Mouse (Mus musculus): Measurements from ENCODE around the gene Cdk14. TPM values are rescaled to one million over a fixed set of nuclear protein-coding genes. Genes with fewer than 3 reads are reported as not detected.
"Not testable (repeated sequence)": the region's sequence is repeated elsewhere in the genome, so short reads cannot be mapped to it uniquely, and the experiment has no call there.

The Cdk14 gene
- polyA plus RNA-seq, 1 experiment from 2014 or later: 23.5 TPM

DNA sequence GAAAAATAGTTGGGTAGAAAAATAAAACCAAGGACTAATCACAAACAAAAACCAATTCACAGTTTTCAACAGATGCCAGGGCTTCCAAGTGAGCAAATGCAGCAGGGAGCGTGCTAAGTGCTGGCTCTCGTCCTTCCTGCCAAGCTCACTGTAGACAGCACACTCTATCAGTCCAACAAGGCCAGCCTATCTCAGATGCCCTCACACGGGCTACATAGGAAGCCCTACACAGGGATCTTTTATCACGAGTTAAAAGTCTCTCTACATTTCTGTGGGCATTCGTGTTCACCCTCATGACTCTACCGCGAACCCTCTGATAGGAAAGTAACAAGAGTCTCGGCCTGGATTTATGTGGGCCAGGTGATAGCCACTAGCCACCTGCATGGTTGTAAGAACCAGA, 78.5 kb downstream of the Cdk14 start:
- WGBS: 88% methylated on average over 8 of the region's 8 CpGs
- Histone ChIP-seq H3K27me3 (ENCODE audit: control insufficient read depth, insufficient read depth, low read length) (no peaks in the 10 kb centered on the region), H3K27ac (ENCODE audit: low read depth, low read length) (no peak overlapping the region), H3K36me3 (ENCODE audit: control insufficient read depth, insufficient read depth, low read length) (no peaks in the 10 kb centered on the region), H3K4me2 (ENCODE audit: low read depth, low read length, severe bottlenecking) (no peak overlapping the region), H3K4me3 (ENCODE audit: low read depth, low read length) (no peak overlapping the region), H3K9ac (ENCODE audit: low read length) (no peak overlapping the region), H3K9me3 (ENCODE audit: control insufficient read depth, low read length) (no peaks in the 10 kb centered on the region), H3K4me1 (replicated peaks; ENCODE audit: control insufficient read depth, insufficient read depth, low read length) (peaks cover 15% of the 10 kb centered on the region)
- ATAC-seq (replicated peaks; ENCODE audit: low FRiP score) (no peak), DNase-seq (ENCODE audit: low spot score) (no peak)

DNA sequence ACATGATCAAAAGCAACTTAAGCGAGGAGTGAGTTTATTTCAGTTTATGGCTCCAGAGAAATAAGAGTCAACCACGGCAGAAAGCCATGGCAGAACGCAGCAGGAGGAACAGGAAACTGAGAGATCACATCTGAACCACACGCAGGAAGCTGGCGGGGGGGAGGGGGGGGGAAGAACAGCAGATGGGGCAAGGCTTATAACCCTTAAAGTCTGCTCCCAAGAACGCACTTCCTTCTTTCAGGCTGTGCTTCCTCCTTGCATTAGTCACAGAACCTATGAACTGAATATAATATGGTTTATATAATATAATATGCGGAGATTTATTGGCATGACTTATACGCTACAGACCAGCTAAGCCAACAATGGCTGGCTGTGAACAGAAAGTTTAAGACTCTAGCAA, 86.2 kb downstream of the Cdk14 start:
- Histone ChIP-seq H3K4me1 (replicated peaks; ENCODE audit: control insufficient read depth, insufficient read depth, low read length) (no peaks in the 10 kb centered on the region), H3K4me3 (ENCODE audit: low read depth, low read length) (no peak overlapping the region), H3K9me3 (ENCODE audit: control insufficient read depth, low read length) (no peaks in the 10 kb centered on the region), H3K27me3 (ENCODE audit: control insufficient read depth, insufficient read depth, low read length) (no peaks in the 10 kb centered on the region), H3K36me3 (ENCODE audit: control insufficient read depth, insufficient read depth, low read length) (no peaks in the 10 kb centered on the region), H3K9ac (ENCODE audit: low read length) (no peak overlapping the region), H3K27ac (ENCODE audit: low read depth, low read length) (no peak overlapping the region), H3K4me2 (ENCODE audit: low read depth, low read length, severe bottlenecking) (no peak overlapping the region)
- DNase-seq (ENCODE audit: low spot score): no peak
- 86% methylated on average over 8 of the region's 8 CpGs for WGBS
- ATAC-seq (replicated peaks; ENCODE audit: low FRiP score): no peak

- H3K9ac ChIP-seq (ENCODE audit: low read length): no peak overlapping the region
- ATAC-seq (replicated peaks; ENCODE audit: low FRiP score) (no peak), DNase-seq (ENCODE audit: low spot score) (no peak)
- 72% methylated on average over 10 of the region's 10 CpGs for WGBS
- no peak overlapping the region for H3K27ac ChIP-seq (ENCODE audit: low read depth, low read length)
- no peak overlapping the region for H3K4me2 ChIP-seq (ENCODE audit: low read depth, low read length, severe bottlenecking)
- no peak overlapping the region for H3K4me3 ChIP-seq (ENCODE audit: low read depth, low read length)
- H3K27me3 ChIP-seq (ENCODE audit: control insufficient read depth, insufficient read depth, low read length): no peaks in the 10 kb centered on the region
- H3K4me1 ChIP-seq (replicated peaks; ENCODE audit: control insufficient read depth, insufficient read depth, low read length): no peaks in the 10 kb centered on the region
- H3K9me3 ChIP-seq (ENCODE audit: control insufficient read depth, low read length): no peaks in the 10 kb centered on the region
- H3K36me3 ChIP-seq (ENCODE audit: control insufficient read depth, insufficient read depth, low read length): no peaks in the 10 kb centered on the region
Measured at GRCm38 (mm10) chr5:5330926-5331460, 89.1 kb downstream of the Cdk14 start.

- DNase-seq (ENCODE audit: low spot score); H3K4me3 ChIP-seq (ENCODE audit: low read depth, low read length); H3K9ac ChIP-seq (ENCODE audit: low read length); H3K4me2 ChIP-seq (ENCODE audit: low read depth, low read length, severe bottlenecking); H3K36me3 ChIP-seq (ENCODE audit: control insufficient read depth, insufficient read depth, low read length); H3K27me3 ChIP-seq (ENCODE audit: control insufficient read depth, insufficient read depth, low read length); H3K4me1 ChIP-seq (replicated peaks; ENCODE audit: control insufficient read depth, insufficient read depth, low read length); ATAC-seq (replicated peaks; ENCODE audit: low FRiP score); H3K9me3 ChIP-seq (ENCODE audit: control insufficient read depth, low read length); H3K27ac ChIP-seq (ENCODE audit: low read depth, low read length): not testable (repeated sequence)
- 91% methylated on average over 2 of the region's 2 CpGs for WGBS
Measured at GRCm38 (mm10) chr5:5329018-5329417, 91.1 kb downstream of the Cdk14 start.

- Histone ChIP-seq H3K36me3 (ENCODE audit: control insufficient read depth, insufficient read depth, low read length) (no peaks in the 10 kb centered on the region), H3K9me3 (ENCODE audit: control insufficient read depth, low read length) (no peaks in the 10 kb centered on the region), H3K27me3 (ENCODE audit: control insufficient read depth, insufficient read depth, low read length) (no peaks in the 10 kb centered on the region), H3K4me3 (ENCODE audit: low read depth, low read length) (no peak overlapping the region), H3K9ac (ENCODE audit: low read length) (no peak overlapping the region), H3K4me1 (replicated peaks; ENCODE audit: control insufficient read depth, insufficient read depth, low read length) (no peaks in the 10 kb centered on the region), H3K27ac (ENCODE audit: low read depth, low read length) (no peak overlapping the region), H3K4me2 (ENCODE audit: low read depth, low read length, severe bottlenecking) (no peak overlapping the region)
- 96% methylated on average over 2 of the region's 2 CpGs for WGBS
- ATAC-seq (replicated peaks; ENCODE audit: low FRiP score) (no peak), DNase-seq (ENCODE audit: low spot score) (no peak)
Measured at GRCm38 (mm10) chr5:5326716-5327115, 93.4 kb downstream of the Cdk14 start.

GRCm38 (mm10) chr5:5322699-5323098, 97.4 kb downstream of the Cdk14 start:
- 94% methylated on average over 8 of the region's 8 CpGs for WGBS
- H3K4me1 ChIP-seq (replicated peaks; ENCODE audit: control insufficient read depth, insufficient read depth, low read length): no peaks in the 10 kb centered on the region
- no peak overlapping the region for H3K27ac ChIP-seq (ENCODE audit: low read depth, low read length)
- no peak overlapping the region for H3K4me3 ChIP-seq (ENCODE audit: low read depth, low read length)
- no peaks in the 10 kb centered on the region for H3K27me3 ChIP-seq (ENCODE audit: control insufficient read depth, insufficient read depth, low read length)
- no peak overlapping the region for H3K9ac ChIP-seq (ENCODE audit: low read length)
- no peak for ATAC-seq (replicated peaks; ENCODE audit: low FRiP score)
- no peaks in the 10 kb centered on the region for H3K9me3 ChIP-seq (ENCODE audit: control insufficient read depth, low read length)
- DNase-seq (ENCODE audit: low spot score): no peak
- H3K4me2 ChIP-seq (ENCODE audit: low read depth, low read length, severe bottlenecking): no peak overlapping the region
- no peaks in the 10 kb centered on the region for H3K36me3 ChIP-seq (ENCODE audit: control insufficient read depth, insufficient read depth, low read length)

- H3K27ac ChIP-seq (ENCODE audit: low read depth, low read length): no peak overlapping the region
- H3K4me1 ChIP-seq (replicated peaks; ENCODE audit: control insufficient read depth, insufficient read depth, low read length): no peaks in the 10 kb centered on the region
- H3K4me3 ChIP-seq (ENCODE audit: low read depth, low read length): no peak overlapping the region
- no peaks in the 10 kb centered on the region for H3K9me3 ChIP-seq (ENCODE audit: control insufficient read depth, low read length)
- ATAC-seq (replicated peaks; ENCODE audit: low FRiP score): no peak
- H3K27me3 ChIP-seq (ENCODE audit: control insufficient read depth, insufficient read depth, low read length): no peaks in the 10 kb centered on the region
- no peaks in the 10 kb centered on the region for H3K36me3 ChIP-seq (ENCODE audit: control insufficient read depth, insufficient read depth, low read length)
- DNase-seq (ENCODE audit: low spot score): no peak
- H3K4me2 ChIP-seq (ENCODE audit: low read depth, low read length, severe bottlenecking): no peak overlapping the region
- WGBS: 89% methylated on average over 2 of the region's 2 CpGs
- H3K9ac ChIP-seq (ENCODE audit: low read length): no peak overlapping the region
Measured at GRCm38 (mm10) chr5:5320506-5321181, 99.5 kb downstream of the Cdk14 start.

GRCm38 (mm10) chr5:5319824-5320505, 100.1 kb downstream of the Cdk14 start:
- Histone ChIP-seq H3K9ac (ENCODE audit: low read length) (no peak overlapping the region), H3K27me3 (ENCODE audit: control insufficient read depth, insufficient read depth, low read length) (no peaks in the 10 kb centered on the region), H3K4me1 (replicated peaks; ENCODE audit: control insufficient read depth, insufficient read depth, low read length) (no peaks in the 10 kb centered on the region), H3K4me2 (ENCODE audit: low read depth, low read length, severe bottlenecking) (no peak overlapping the region), H3K27ac (ENCODE audit: low read depth, low read length) (no peak overlapping the region), H3K9me3 (ENCODE audit: control insufficient read depth, low read length) (no peaks in the 10 kb centered on the region), H3K4me3 (ENCODE audit: low read depth, low read length) (no peak overlapping the region), H3K36me3 (ENCODE audit: control insufficient read depth, insufficient read depth, low read length) (no peaks in the 10 kb centered on the region)
- DNase-seq (ENCODE audit: low spot score) (no peak), ATAC-seq (replicated peaks; ENCODE audit: low FRiP score) (no peak)
- WGBS: 86% methylated on average over 8 of the region's 8 CpGs

DNA sequence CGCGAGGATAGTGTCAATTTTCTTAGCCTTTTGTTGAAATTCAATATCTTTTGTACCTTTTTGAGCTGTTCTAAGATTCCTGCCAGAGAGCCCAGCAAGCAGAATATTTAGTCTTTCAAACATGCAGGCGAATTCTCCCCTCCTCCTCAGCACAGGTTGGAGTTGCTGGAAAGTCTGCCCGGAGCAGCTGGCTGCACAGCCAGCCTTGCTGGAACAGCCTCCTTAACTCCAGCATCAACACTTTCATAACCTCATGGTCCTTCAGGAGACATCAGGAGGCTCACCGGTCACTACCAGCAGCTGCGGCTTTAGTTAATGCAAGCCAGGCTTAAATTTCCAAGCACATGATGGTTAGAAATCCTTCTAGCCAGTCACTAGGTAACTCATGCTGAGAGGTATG, 105.8 kb downstream of the Cdk14 start:
- Histone ChIP-seq H3K4me2 (ENCODE audit: low read depth, low read length, severe bottlenecking) (no peak overlapping the region), H3K27ac (ENCODE audit: low read depth, low read length) (no peak overlapping the region), H3K9me3 (ENCODE audit: control insufficient read depth, low read length) (no peaks in the 10 kb centered on the region), H3K36me3 (ENCODE audit: control insufficient read depth, insufficient read depth, low read length) (no peaks in the 10 kb centered on the region), H3K4me1 (replicated peaks; ENCODE audit: control insufficient read depth, insufficient read depth, low read length) (no peaks in the 10 kb centered on the region), H3K27me3 (ENCODE audit: control insufficient read depth, insufficient read depth, low read length) (no peaks in the 10 kb centered on the region), H3K9ac (ENCODE audit: low read length) (no peak overlapping the region), H3K4me3 (ENCODE audit: low read depth, low read length) (no peak overlapping the region)
- 75% methylated on average over 6 of the region's 6 CpGs for WGBS
- DNase-seq (ENCODE audit: low spot score): no peak
- no peak for ATAC-seq (replicated peaks; ENCODE audit: low FRiP score)

All from forebrain, embryonic 11.5 days (tissue).